Comparison of ENCODE assay signal across 10 mouse cellular contexts in genomic region chr6:119196382-119197305, GRCm38 (mm10). TPM values are rescaled to one million over a fixed set of nuclear protein-coding genes. Genes with fewer than 3 reads are reported as not detected.
A peak's percentile ranks its signal among the peaks of the same experiment; 100 is the strongest.
DNase-seq lines count a peak whose midpoint lies in the region; ATAC-seq and TF ChIP-seq lines count a peak whose summit lies in the region.
"Had no signal": no experiment of that assay in that cellular context is flagged by ENCODE, and none has a peak within 500 bp of the region (broad histone marks: within the 10 kb centered on the region; RNA-seq: fewer than 3 reads in every experiment).

Cacna1c (minus strand) TSS chr6:119196418.

- intact Hi-C loops in heart, postnatal 10 days (cut with DNase I), result loop anchor here (5.0 kb wide), 1 partner anchor 64 kb away; no protein-coding TSS in a partner anchor

- no peak within 1 kb of the TSS; the same call in 1 of the 2 replicates for H3K9ac ChIP-seq in lung, embryonic 14.5 days
- H3K9ac ChIP-seq: limb, embryonic 13.5 days; neural tube, embryonic 15.5 days had no signal

- no peak for TF ChIP-seq CTCF in brain, embryonic 14.5 days (IDR thresholded peaks at IDR 0.05; ENCODE audit: borderline replicate concordance, extremely low read depth, insufficient read depth, insufficient read length)
- TF ChIP-seq CTCF in lung, embryonic 14.5 days (IDR thresholded peaks at IDR 0.05; ENCODE audit: low read depth), result no peak

- H3K4me1 ChIP-seq in lung, embryonic 14.5 days (ENCODE audit: insufficient read depth), result 0 out of 2 replicates have a peak, but pooled peaks cover 6% of the 10 kb centered on the region

- no peak within 1 kb of the TSS for H3K4me2 ChIP-seq in lung, embryonic 14.5 days
- H3K4me2 ChIP-seq: limb, embryonic 13.5 days; neural tube, embryonic 15.5 days had no signal

- no peaks in the 10 kb centered on the region for H3K9me3 ChIP-seq in lung, embryonic 14.5 days (ENCODE audit: low read depth, low read length)
- H3K9me3 ChIP-seq: limb, embryonic 13.5 days; neural tube, embryonic 15.5 days had no signal

- no peak within 1 kb of the TSS for H3K4me3 ChIP-seq in lung, embryonic 14.5 days (ENCODE audit: low read depth, low read length)
- H3K4me3 ChIP-seq: limb, embryonic 13.5 days; neural tube, embryonic 15.5 days had no signal

- H3K27ac ChIP-seq in lung, embryonic 14.5 days (ENCODE audit: low read depth), result peak within 1 kb of the TSS; percentile 59; the same call in 1 of the 2 replicates
- H3K27ac ChIP-seq: limb, embryonic 13.5 days; neural tube, embryonic 15.5 days had no signal

- peak; percentile 24 for DNase-seq in kidney, postnatal 14 days
- no peak for DNase-seq in kidney, adult 8-10 months
- peak; percentile 69 for DNase-seq in brain, embryonic 14.5 days (ENCODE audit: low read depth)
- peak; percentile 84 to 89 for DNase-seq in heart, postnatal 10 days
- peak; percentile 86 for DNase-seq in lung, embryonic 14.5 days
- no peak for DNase-seq in urinary bladder, postnatal 14 days (ENCODE audit: low spot score)
- no peak for DNase-seq in frontal cortex, postnatal 14 days (ENCODE audit: low spot score in 2 of 2)
- no peak for DNase-seq in frontal cortex, postnatal 25 days (ENCODE audit: low spot score in 2 of 2)

- peaks cover 14% of the 10 kb centered on the region for H3K36me3 ChIP-seq in lung, embryonic 14.5 days (ENCODE audit: insufficient read depth)

- H3K27me3 ChIP-seq in lung, embryonic 14.5 days (ENCODE audit: insufficient read depth, low read length), result no peaks in the 10 kb centered on the region
- H3K27me3 ChIP-seq: limb, embryonic 13.5 days; neural tube, embryonic 15.5 days had no signal

- WGBS in lung, embryonic 14.5 days, result 32% methylated on average over 17 of the region's 17 CpGs

- ATAC-seq in lung, embryonic 14.5 days (ENCODE audit: insufficient read depth), result peak; percentile 82

- no peak for TF ChIP-seq POLR2A in brain, embryonic 14.5 days (IDR thresholded peaks at IDR 0.05; ENCODE audit: borderline replicate concordance, extremely low read depth, insufficient read depth, insufficient read length, poor library complexity, severe bottlenecking)

RNA-seq across cellular contexts. Expression of gene Cacna1c, which starts in this region (rescaled TPM):
- polyA plus RNA-seq in brain, embryonic 14.5 days (2012; rRNA removed), result 9.4 and 19.1 TPM in 2 replicates
- total RNA-seq in heart, postnatal 10 days (2021), result 100 to 1,000 TPM; 207 to 222 TPM
- 9.4 and 10.6 TPM in 2 replicates for polyA plus RNA-seq in lung, embryonic 14.5 days (2014; fragmentation: Nextera tagmentation; extraction: Ambion mirVana)

Comparison
In these comparisons a context has a peak if more than half of its experiments do, and no peak if none do; other contexts are left out.
1. DNase-seq: peak in kidney, postnatal 14 days (single experiment), brain, embryonic 14.5 days (single experiment), heart, postnatal 10 days (2 of 2) and lung, embryonic 14.5 days (single experiment); none in kidney, adult 8-10 months (0 of 2), urinary bladder, postnatal 14 days (single experiment), frontal cortex, postnatal 14 days (0 of 2) and frontal cortex, postnatal 25 days (0 of 2).